Mouse (Mus musculus): ENCODE results near the gene Elfn2.

DNA sequence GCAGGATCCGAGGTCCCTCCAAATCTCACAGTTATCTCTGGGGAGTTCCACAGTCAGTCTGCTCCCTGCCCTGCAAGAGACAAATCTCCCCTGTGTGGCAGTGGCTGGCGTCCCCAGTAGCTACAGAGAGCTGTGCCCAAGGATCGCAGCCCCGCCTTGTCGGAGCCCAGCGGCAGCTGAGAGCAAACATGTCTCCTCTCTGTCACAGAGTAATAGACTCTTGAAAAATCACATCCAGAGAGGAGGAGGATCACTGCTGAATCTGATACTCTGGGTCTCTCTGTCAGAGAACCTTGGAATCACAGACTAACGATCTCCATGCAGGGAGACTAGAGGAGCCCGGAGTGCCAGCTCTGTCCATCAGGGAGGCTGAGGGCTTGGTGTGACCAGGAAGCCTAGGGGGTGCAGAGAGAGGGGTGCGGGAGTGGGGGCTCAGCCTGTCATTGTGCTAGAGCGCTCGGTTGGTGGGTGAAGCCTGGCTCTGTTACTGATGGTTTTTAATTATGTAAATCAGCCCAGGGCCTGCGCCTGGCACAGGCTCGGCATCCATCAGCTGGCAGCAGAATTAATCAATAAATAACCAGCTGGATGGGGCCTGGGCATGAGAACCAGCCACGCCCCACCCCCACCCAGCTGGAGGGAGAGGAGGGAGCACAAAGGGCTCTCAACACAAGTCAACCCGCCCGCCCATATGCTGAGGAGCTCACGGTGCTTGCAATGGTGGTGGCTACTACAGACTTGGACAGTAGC lies 17.0 kb upstream of the Elfn2 start:
- no peak for TF ChIP-seq EP300 (optimal IDR thresholded peaks at IDR 0.05)
- TF ChIP-seq CTCF (IDR thresholded peaks at IDR 0.05; ENCODE audit: low read depth): no peak
